Mouse (Mus musculus): ENCODE data around the gene Tekt3.

GRCm38 (mm10) chr11:63142311-63142710 lies 80.9 kb downstream of the Tekt3 start:
- no peak for TF ChIP-seq POLR2A (IDR thresholded peaks at IDR 0.05; ENCODE audit: extremely low read depth, insufficient read depth, low read length)
- TF ChIP-seq CTCF (IDR thresholded peaks at IDR 0.05; ENCODE audit: extremely low read depth, insufficient read depth, low read length): no peak
